Mouse (Mus musculus) heart, adult 2 months (tissue): ENCODE measurements around the gene S100a3.

Source experiments
- CTCF ChIP-seq: fragments of 200-600 bp; IDR thresholded peaks from 2 replicates; pipeline ENCODE4 v1.8.1; 2022; ENCODE audit warnings: antibody characterized with exemption, mild to moderate bottlenecking, moderate library complexity
- EP300 ChIP-seq: fragments of 200-500 bp; IDR thresholded peaks from 2 replicates; pipeline ENCODE4 v1.6.1; 2011; ENCODE audit warnings: low read depth, low read length, control low read depth; ENCODE audit not compliant: insufficient read depth
- POLR2A ChIP-seq: fragments of 200-500 bp; IDR thresholded peaks from 2 replicates; pipeline ENCODE4 v1.6.1; 2011; ENCODE audit warnings: mild to moderate bottlenecking, low read depth, low read length, control low read depth; ENCODE audit not compliant: insufficient read depth

GRCm38 (mm10) chr3:90595556-90595955, 35.2 kb downstream of the S100a3 start:
- TF ChIP-seq CTCF (no peak), POLR2A (no peak), EP300 (no peak)
